Mouse (Mus musculus) induced T-regulatory cell, adult 2 months (primary cell): ENCODE measurements around the gene Ccdc144b.

Source experiments
- DNase-seq: peaks from one replicate; pipeline ENCODE4 v3.0.0-alpha.2; 2012; ENCODE audit warnings: low read depth

Gene Ccdc144b

GRCm38 (mm10) chr3:36053447-36053846 is at the start of gene Ccdc144b:
Gene Ccdc144b (minus strand): TSS chr3:36053547.
- no peak for DNase-seq

DNA sequence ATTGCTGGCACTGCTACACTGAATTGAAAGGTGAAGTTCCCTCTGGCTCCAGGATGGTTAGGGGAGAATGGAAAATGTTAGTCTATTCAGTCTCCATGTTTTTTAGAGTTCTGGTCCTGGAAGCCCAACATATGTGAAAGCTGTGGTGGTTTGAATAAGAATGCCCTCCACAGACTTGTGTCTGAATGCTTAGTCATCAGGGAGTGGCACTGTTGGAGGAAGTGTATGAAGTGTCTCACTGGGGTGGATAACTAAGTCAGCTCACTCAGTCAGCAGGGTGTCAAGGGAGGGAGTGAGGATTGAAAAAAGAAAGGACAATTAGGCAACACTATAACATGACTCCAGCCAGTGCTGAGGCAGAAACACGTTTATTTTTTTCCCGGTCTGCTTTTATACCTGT is 42.0 kb upstream of the Ccdc144b start:
- no peak for DNase-seq

- DNase-seq, result no peak
Observed at GRCm38 (mm10) chr3:36087591-36087990, 34.2 kb upstream of the Ccdc144b start.

- no peak for DNase-seq
Observed at GRCm38 (mm10) chr3:36085394-36085793, 32.0 kb upstream of the Ccdc144b start.

GRCm38 (mm10) chr3:36083381-36083780 is 30.0 kb upstream of the Ccdc144b start:
- no peak for DNase-seq

GRCm38 (mm10) chr3:36082843-36083242 is 29.5 kb upstream of the Ccdc144b start:
- DNase-seq, result no peak

- no peak for DNase-seq
Observed at GRCm38 (mm10) chr3:36080741-36081140, 27.4 kb upstream of the Ccdc144b start.

DNA sequence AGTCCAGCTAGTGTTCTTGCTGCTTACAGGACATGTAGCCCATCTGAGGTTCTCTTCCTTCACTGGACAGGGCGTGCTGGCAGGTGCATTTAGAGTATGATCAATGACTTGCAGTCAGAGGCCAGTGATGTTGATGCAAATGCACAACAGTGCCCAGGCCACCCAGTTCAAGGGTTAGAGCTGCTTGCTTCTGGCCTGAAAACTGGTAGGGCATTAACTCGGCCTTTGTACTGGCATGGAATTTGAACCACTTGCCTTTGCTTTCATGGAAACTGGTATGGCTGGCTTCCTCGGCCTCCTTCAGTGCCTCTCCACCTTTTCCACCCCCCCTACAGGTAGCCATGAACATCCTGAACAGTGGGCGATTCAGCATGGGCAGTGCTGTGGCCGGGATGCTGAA is 26.5 kb upstream of the Ccdc144b start:
- DNase-seq, result no peak

GRCm38 (mm10) chr3:36077386-36077785 is 24.0 kb upstream of the Ccdc144b start:
- no peak for DNase-seq

DNA sequence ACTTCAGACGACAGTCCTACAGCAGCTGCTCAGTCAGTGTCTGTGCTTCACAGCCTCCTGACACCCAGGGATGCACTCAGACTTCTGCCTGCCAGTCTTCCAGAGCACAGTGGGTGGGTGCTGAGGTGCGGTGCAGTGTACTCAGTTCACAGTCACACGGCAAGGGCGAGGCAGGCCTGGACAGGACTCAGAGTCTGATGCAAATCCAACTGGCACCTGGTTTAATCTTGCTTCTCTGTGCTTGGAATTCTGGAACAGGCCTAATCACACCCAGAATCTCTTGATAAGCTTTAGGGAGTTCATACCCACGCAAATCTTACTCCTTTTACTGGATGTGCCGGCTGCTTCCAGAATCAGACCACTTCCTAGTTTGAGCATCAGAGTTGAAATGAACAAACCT is 22.1 kb upstream of the Ccdc144b start:
- DNase-seq, result no peak

DNA sequence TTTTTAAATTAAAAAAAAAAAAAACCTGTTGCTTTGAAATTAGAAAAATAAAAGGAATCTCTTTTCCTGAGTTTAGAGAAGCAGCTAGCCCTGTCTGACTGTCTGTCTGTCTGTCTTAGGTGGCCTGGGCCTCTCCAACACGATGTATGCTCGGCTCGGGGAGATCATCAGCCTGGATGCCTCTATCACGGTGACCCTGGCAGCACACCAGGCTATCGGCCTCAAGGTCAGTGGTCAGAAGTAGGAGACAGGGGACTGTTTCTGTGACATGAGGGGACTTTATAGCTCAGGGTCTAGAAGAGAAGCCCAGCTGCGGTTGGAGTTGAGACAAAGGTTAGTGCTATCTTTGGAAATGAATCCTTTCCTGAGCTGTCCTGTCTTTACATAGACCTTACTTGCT is 20.9 kb upstream of the Ccdc144b start:
- no peak for DNase-seq

DNA sequence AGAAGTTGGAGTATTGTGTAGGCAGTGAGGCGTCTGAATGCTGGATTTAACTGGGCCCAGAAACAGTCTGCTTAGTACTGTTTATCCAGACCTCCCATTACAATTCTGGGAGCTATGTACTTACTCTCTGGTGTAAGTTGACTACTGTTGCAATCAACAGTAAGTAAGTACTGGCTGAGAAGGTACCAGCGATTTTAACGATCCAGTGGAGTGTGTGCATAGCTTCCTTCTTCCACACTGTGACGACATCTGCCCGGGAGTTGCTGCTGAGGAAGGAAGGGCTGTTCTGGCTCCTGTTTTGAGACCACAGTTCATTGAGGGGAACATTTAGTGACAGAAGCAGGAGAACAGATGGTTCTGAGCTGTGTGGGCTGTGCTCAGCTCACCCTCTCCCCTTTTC is 17.7 kb upstream of the Ccdc144b start:
- no peak for DNase-seq

DNA sequence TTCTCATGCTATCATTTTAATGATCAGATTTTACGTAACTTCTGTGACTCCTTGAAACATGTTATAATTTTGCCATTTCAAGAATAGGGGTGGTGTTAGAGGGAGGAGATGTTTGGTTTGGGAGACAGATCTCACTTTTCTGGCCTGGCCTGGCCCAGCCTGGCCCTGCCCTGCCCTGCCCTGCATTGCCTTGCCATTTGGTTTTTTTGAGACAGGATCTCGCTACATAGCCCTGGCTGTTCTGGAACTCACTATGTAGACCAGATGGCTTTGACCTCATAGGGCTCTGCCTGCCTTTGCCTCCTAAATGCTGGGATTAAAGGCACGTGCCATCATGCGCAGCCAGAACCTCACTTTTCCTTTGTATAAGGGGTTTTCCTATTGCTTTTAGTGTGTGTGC is 17.1 kb upstream of the Ccdc144b start:
- DNase-seq, result no peak

DNA sequence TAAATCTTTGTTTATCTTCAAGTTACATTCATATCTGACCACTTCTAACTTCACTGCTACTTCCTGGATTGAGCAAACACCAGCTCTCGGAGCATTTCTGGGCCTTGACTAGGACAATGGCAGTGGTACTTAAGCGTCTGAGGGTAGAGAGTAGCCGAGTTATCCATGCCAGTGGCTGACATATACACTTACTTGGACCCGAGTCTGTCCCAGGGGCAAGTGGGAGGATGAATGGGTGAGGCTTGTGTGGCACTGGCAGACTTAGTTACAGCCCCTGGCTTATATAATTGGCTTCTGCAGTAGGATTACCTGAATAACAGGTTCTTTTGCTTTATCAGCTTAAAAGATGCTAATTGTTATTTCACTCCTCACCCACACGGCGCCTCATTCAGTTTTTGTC is 14.4 kb upstream of the Ccdc144b start:
- no peak for DNase-seq

DNA sequence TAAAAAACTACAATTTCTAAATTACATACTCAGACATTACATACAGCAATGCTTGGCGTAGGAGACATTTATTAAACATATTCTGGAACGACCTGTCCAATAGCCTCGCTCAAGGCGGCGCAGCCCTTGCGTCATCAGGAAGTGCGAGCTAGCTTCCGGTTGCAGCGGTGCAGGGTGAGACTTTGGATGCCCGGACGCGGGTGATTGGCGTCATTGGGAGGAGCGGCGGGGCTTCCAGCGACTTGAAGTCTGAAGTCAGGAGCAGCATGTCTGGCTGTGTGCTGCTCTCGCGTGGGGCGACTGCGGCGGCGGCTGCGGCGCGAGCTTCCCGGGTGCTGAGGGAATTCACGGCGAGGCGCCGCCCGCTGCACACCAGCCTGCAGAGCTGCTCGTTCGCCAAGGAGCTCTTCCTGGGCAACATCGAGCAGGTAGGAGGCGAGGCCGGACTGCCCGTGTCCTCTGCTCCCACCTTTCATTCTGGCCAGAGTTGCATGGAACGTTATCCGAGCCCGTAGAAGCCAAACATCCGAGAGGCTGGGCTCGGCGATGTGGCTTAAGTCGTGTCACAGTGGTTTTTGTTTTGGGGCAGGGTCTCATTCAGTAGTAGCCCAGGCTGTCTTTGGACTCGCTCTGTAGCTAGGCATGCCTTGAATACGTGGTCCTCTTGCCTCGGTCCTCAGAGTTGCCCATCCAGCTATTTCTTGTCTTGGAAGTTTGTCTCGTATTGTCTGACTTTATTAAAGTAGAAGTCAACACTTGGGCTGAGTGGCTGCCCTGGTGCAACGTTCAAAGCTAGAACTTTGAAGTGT is 12.7 kb upstream of the Ccdc144b start, which contains the start of gene Acad9:
TSS of gene Acad9 (plus strand) at position 137 of the 809 bp plus-strand sequence.
- peak; percentile 96 for DNase-seq

- DNase-seq, result no peak
Observed at GRCm38 (mm10) chr3:36065166-36065565, 11.8 kb upstream of the Ccdc144b start.

DNA sequence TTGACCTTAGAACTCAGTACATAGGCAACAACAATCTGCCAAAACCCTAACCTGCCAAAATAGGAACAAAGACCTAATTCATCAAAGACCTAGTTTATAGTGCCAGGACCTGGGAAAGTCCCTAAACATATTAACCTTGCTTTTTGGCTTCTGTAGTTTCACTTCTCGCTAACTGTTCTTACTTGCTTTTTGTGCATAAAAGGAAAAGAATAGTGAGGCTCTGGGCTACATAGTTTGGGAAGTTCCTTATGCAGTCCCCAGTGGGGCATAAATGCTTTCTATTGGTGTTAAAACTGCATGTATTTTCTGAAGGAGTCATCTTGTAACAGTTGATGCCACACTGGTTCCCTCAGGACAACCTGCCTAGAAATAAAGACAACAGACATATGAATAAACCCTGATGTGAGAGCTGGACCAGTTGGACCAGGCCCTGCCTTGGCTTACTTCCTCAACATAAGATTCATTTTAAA is 11.3 kb upstream of the Ccdc144b start:
- DNase-seq, result peak; percentile 64

- peak; percentile 84 for DNase-seq
Observed at GRCm38 (mm10) chr3:36060096-36060850, 6.9 kb upstream of the Ccdc144b start.

DNA sequence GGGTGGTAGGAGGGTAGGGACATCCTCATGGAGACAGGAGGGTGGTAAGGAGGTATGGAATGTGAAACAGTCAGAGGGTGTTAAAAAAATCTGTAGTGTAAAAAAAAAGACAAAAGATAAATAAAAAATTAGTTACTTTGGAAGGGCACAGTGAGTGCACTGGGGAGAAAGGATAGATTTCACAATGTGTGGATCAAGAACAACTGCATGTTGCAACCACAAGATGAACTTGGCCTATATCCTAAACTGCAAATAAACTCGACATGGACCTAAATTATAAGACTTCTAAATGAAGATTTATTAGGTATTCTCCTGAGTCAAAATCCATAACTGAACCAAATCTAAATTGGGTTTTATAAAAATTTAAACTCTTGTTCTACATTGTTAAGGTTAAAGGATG is 4.2 kb downstream of the Ccdc144b start:
- DNase-seq, result no peak

DNA sequence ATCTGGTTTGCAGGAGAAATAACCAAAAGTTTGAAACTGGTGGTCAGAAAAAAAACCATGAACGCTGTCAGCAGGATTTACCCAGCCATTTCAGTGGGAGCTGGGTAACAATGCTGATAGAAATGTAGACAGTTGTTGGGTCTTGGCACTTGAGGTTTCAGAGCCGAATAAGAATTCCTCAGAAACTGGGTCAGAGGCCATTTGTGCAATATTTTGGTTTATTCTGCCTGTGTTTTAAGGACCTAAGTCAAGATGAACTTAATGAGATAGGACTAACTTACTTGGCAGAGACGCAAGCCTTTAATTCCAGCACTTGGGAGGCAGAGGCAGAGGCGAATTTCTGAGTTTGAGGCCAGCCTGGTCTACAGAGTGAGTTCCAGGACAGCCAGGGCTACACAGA is 8.3 kb downstream of the Ccdc144b start:
- no peak for DNase-seq

- DNase-seq, result no peak
Observed at GRCm38 (mm10) chr3:36044520-36044919, 8.8 kb downstream of the Ccdc144b start.

GRCm38 (mm10) chr3:36031740-36032510 is 21.4 kb downstream of the Ccdc144b start:
- no peak for DNase-seq
